In genomic region chr3:142043006-142043405, GRCm38 (mm10) we compare ENCODE assay signal across 13 mouse cellular contexts.
"Had no signal": no experiment of that assay in that cellular context is flagged by ENCODE, and none has a peak within 500 bp of the region (broad histone marks: within the 10 kb centered on the region; RNA-seq: fewer than 3 reads in every experiment).

No protein-coding gene starts in this region.

- H3K36me3 ChIP-seq: midbrain, embryonic 12.5 days; neural tube, embryonic 12.5 days; stomach, embryonic 15.5 days had no signal

- DNase-seq: lung, adult 18-20 months; lung, postnatal 4 days; right cerebral cortex, postnatal 14 days; thymus, adult 2 months; thymus, postnatal 25 days; thymus, postnatal 4 days had no signal

- H3K4me2 ChIP-seq: lung, embryonic 14.5 days; midbrain, embryonic 12.5 days; neural tube, embryonic 12.5 days; stomach, embryonic 15.5 days had no signal

- H3K4me1 ChIP-seq: midbrain, embryonic 12.5 days; neural tube, embryonic 12.5 days; stomach, embryonic 15.5 days had no signal

- ATAC-seq: midbrain, embryonic 16.5 days had no signal

- H3K27ac ChIP-seq: midbrain, embryonic 12.5 days; neural tube, embryonic 12.5 days; stomach, embryonic 15.5 days; stomach, postnatal 0 days had no signal

- H3K9ac ChIP-seq: lung, embryonic 14.5 days; midbrain, embryonic 12.5 days; neural tube, embryonic 12.5 days; stomach, embryonic 15.5 days had no signal

- H3K4me3 ChIP-seq: midbrain, embryonic 12.5 days; myocyte; neural tube, embryonic 12.5 days; stomach, embryonic 15.5 days had no signal

- H3K9me3 ChIP-seq: midbrain, embryonic 12.5 days; neural tube, embryonic 12.5 days; stomach, embryonic 15.5 days had no signal

- H3K27me3 ChIP-seq: midbrain, embryonic 12.5 days; neural tube, embryonic 12.5 days; stomach, embryonic 15.5 days had no signal
